Comparison of ENCODE assay signal across 13 mouse cellular contexts in the genomic region with DNA sequence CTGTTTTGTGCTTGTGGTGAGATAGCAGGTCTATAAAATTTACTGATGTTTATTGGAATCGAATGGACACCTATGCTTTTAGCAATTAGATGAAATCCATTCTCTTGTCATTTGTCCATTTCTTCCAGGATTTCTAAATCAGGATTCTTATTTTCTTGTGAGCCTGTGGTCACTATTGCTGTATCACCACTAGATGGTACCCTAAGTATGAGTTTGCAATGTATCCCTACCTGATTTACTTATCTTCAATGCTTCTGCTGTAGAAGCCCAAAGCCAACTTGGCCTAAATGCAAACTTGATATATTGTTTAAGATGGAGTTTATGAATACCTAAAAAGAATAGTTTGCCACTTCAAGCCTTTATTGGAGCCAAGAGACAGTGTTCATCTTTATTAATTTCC. TPM values are rescaled to one million over a fixed set of nuclear protein-coding genes. Genes with fewer than 3 reads are reported as not detected.
A peak's percentile ranks its signal among the peaks of the same experiment; 100 is the strongest.
DNase-seq lines count a peak whose midpoint lies in the region; ATAC-seq and TF ChIP-seq lines count a peak whose summit lies in the region.
"Had no signal": no experiment of that assay in that cellular context is flagged by ENCODE, and none has a peak within 500 bp of the region (broad histone marks: within the 10 kb centered on the region; RNA-seq: fewer than 3 reads in every experiment).

No protein-coding gene starts in this region.

- H3K4me3 ChIP-seq in gastrocnemius, adult 2 months = no peak overlapping the region
- H3K4me3 ChIP-seq in lung, embryonic 14.5 days (ENCODE audit: low read depth, low read length) = no peak overlapping the region
- H3K4me3 ChIP-seq: heart, embryonic 15.5 days had no signal

- no peak for DNase-seq in gastrocnemius, adult 2 months
- no peak for DNase-seq in gastrocnemius, postnatal 36 days
- peak; percentile 61 for DNase-seq in lung, embryonic 14.5 days
- no peak for DNase-seq in lung, postnatal 10 days
- peak; percentile 39 for DNase-seq in brain, adult 2 months (ENCODE audit: low read depth, low spot score)
- peak; percentile 6 for DNase-seq in splenic B cell, adult 2 months (ENCODE audit: low read depth, low spot score)
- DNase-seq in heart, postnatal 25 days (ENCODE audit: low spot score) = no peak
- no peak for DNase-seq in kidney, postnatal 10 days
- DNase-seq: adrenal gland, postnatal 14 days; cerebellum, adult 9-11 months; kidney, adult 18-20 months had no signal

- H3K9me3 ChIP-seq in lung, embryonic 14.5 days (ENCODE audit: low read depth, low read length) = no peaks in the 10 kb centered on the region
- H3K9me3 ChIP-seq: G1E; heart, embryonic 15.5 days had no signal

- H3K27me3 ChIP-seq in lung, embryonic 14.5 days (ENCODE audit: insufficient read depth, low read length) = no peaks in the 10 kb centered on the region
- no peaks in the 10 kb centered on the region for H3K27me3 ChIP-seq in splenic B cell, adult 2 months (ENCODE audit: control insufficient read depth, insufficient read depth, low read length, poor library complexity, severe bottlenecking)
- H3K27me3 ChIP-seq: heart, embryonic 15.5 days had no signal

- no peak for ATAC-seq in lung, embryonic 14.5 days (ENCODE audit: insufficient read depth)

- intact Hi-C loops in gastrocnemius, adult 2 months (cut with DNase I) = loop anchor here (1.0 to 5.0 kb wide), 2 partner anchors 76 to 682 kb away; no protein-coding TSS in a partner anchor
- intact Hi-C loops in gastrocnemius, postnatal 36 days (cut with DNase I) = no loop called here
- intact Hi-C loops in heart, postnatal 25 days (cut with DNase I) = loop anchor here (1.0 to 5.0 kb wide), 2 partner anchors 75 to 303 kb away; no protein-coding TSS in a partner anchor

- H3K27ac ChIP-seq in gastrocnemius, adult 2 months = no peak overlapping the region
- no peak overlapping the region for H3K27ac ChIP-seq in lung, embryonic 14.5 days (ENCODE audit: low read depth)
- H3K27ac ChIP-seq: heart, embryonic 15.5 days had no signal

- no peaks in the 10 kb centered on the region for H3K4me1 ChIP-seq in lung, embryonic 14.5 days (ENCODE audit: insufficient read depth)
- H3K4me1 ChIP-seq: heart, embryonic 15.5 days had no signal

- no peak overlapping the region for H3K9ac ChIP-seq in lung, embryonic 14.5 days
- H3K9ac ChIP-seq: heart, embryonic 15.5 days had no signal

- 59% methylated on average over 1 of the region's 1 CpGs for WGBS in lung, embryonic 14.5 days

- H3K36me3 ChIP-seq in lung, embryonic 14.5 days (ENCODE audit: insufficient read depth) = 0 out of 2 replicates have a peak, but pooled peaks cover 6% of the 10 kb centered on the region
- H3K36me3 ChIP-seq in splenic B cell, adult 2 months (ENCODE audit: control insufficient read depth, insufficient read depth, low read length, poor library complexity, severe bottlenecking) = no peaks in the 10 kb centered on the region
- H3K36me3 ChIP-seq: heart, embryonic 15.5 days had no signal

- no peak overlapping the region for H3K4me2 ChIP-seq in lung, embryonic 14.5 days
- H3K4me2 ChIP-seq: heart, embryonic 15.5 days had no signal

- peak; percentile 83 for TF ChIP-seq CTCF in gastrocnemius, adult 2 months (IDR thresholded peaks at IDR 0.05)
- TF ChIP-seq CTCF in lung, embryonic 14.5 days (IDR thresholded peaks at IDR 0.05; ENCODE audit: low read depth) = peak; percentile 67

RNA-seq across cellular contexts. Expression of a gene that starts 54.7 kb away (rescaled TPM):
- total RNA-seq in gastrocnemius, adult 2 months (2021) = 10 to 100 TPM; 20.6 to 21.9 TPM
- total RNA-seq in gastrocnemius, postnatal 36 days (2021) = 10 to 100 TPM; 15.8 to 16.9 TPM
- 34.7 and 35.5 TPM in 2 replicates for polyA plus RNA-seq in lung, embryonic 14.5 days (2014; fragmentation: Nextera tagmentation; extraction: Ambion mirVana)
- 10 to 100 TPM; 18.4 to 22.7 TPM for total RNA-seq in heart, postnatal 25 days (2021)

Comparison
In these comparisons a context has a peak if more than half of its experiments do, and no peak if none do; other contexts are left out.
1. DNase-seq: peak in lung, embryonic 14.5 days (single experiment), brain, adult 2 months (single experiment) and splenic B cell, adult 2 months (single experiment); none in gastrocnemius, adult 2 months (single experiment), gastrocnemius, postnatal 36 days (0 of 2), lung, postnatal 10 days (single experiment), heart, postnatal 25 days (single experiment) and kidney, postnatal 10 days (single experiment).